Mouse (Mus musculus) forebrain, embryonic 11.5 days (tissue): Measurements from ENCODE around the gene Defb21. TPM values are rescaled to one million over a fixed set of nuclear protein-coding genes. Genes with fewer than 3 reads are reported as not detected.

Experiments used
- ATAC-seq: fragments of 200-750 bp; cut with Nextera tagmentation; replicated peaks from 2 replicates; pipeline ENCODE4 v1.8.0; 2017; ENCODE audit warnings: moderate TSS enrichment; ENCODE audit not compliant: low FRiP score
- DNase-seq: peaks from one replicate; pipeline ENCODE4 v3.0.0-alpha.2; 2017; ENCODE audit warnings: low spot score
- H3K27ac ChIP-seq: fragments of 300-500 bp; sonication (generic); 2 replicates; pipeline ENCODE4 v1.5.1; 2014; ENCODE audit warnings: low read depth, low read length
- H3K27me3 ChIP-seq: fragments of 300-500 bp; sonication (generic); 2 replicates; pipeline ENCODE4 v1.6.1; 2014; ENCODE audit warnings: mild to moderate bottlenecking, low read length, mixed read lengths; ENCODE audit not compliant: control insufficient read depth, insufficient read depth
- H3K36me3 ChIP-seq: fragments of 300-500 bp; sonication (generic); 2 replicates; pipeline ENCODE4 v1.6.1; 2014; ENCODE audit warnings: mild to moderate bottlenecking, low read length, moderate library complexity, mixed read lengths; ENCODE audit not compliant: control insufficient read depth, insufficient read depth
- H3K4me1 ChIP-seq: fragments of 300-500 bp; sonication (generic); replicated peaks from 2 replicates; pipeline ENCODE4 v1.6.1; 2014; ENCODE audit warnings: low read length, mixed read lengths; ENCODE audit not compliant: control insufficient read depth, insufficient read depth
- H3K4me2 ChIP-seq: fragments of 300-500 bp; sonication (generic); 2 replicates; pipeline ENCODE4 v1.6.1; 2014; ENCODE audit warnings: low read depth, mild to moderate bottlenecking, low read length, moderate library complexity, mixed read lengths; ENCODE audit not compliant: severe bottlenecking
- H3K4me3 ChIP-seq: fragments of 300-500 bp; sonication (generic); 2 replicates; pipeline ENCODE4 v1.5.1; 2014; ENCODE audit warnings: low read depth, low read length
- H3K9ac ChIP-seq: fragments of 300-500 bp; sonication (generic); 2 replicates; pipeline ENCODE4 v1.6.1; 2014; ENCODE audit warnings: low read length
- H3K9me3 ChIP-seq: fragments of 300-500 bp; sonication (generic); 2 replicates; pipeline ENCODE4 v1.6.1; 2016; ENCODE audit warnings: low read length, mixed read lengths; ENCODE audit not compliant: control insufficient read depth
- WGBS: fragments of 180-500 bp; shearing (Covaris S2); extraction: QIAGEN DNeasy Blood & Tissue Kit; methylation state at CpG from one replicate; pipeline ENCODE4 v1.1.7; 2014; 5-methylcytosine and 5-hydroxymethylcytosine counted together
- polyA plus RNA-seq: library from polyadenylated mRNA; unstranded; fragments of >200 nt; fragmentation: Nextera tagmentation; extraction: Ambion mirVana; gene quantifications from 2 replicates; pipeline ENCODE4 v1.2.1, GENCODE M21; 2014

Defb21 gene
- polyA plus RNA-seq, 1 experiment from 2014 or later, result not detected

GRCm38 (mm10) chr2:152589021-152589420, 16.5 kb downstream of the Defb21 start:
- Histone ChIP-seq H3K9me3 (no peaks in the 10 kb centered on the region), H3K9ac (no peak overlapping the region), H3K27me3 (no peaks in the 10 kb centered on the region), H3K27ac (no peak overlapping the region), H3K4me1 (no peaks in the 10 kb centered on the region), H3K4me2 (no peak overlapping the region), H3K4me3 (no peak overlapping the region), H3K36me3 (no peaks in the 10 kb centered on the region)
- ATAC-seq (no peak), DNase-seq (no peak)
- WGBS, result 34% methylated on average over 6 of the region's 6 CpGs

GRCm38 (mm10) chr2:152599299-152599698, 26.8 kb downstream of the Defb21 start, which contains the start of gene Defb45:
Gene Defb45, minus strand, starts transcription at chr2:152599399.
- no peak for DNase-seq

GRCm38 (mm10) chr2:152600076-152600475, 27.5 kb downstream of the Defb21 start:
- 94% methylated on average over 6 of the region's 6 CpGs for WGBS
- no peaks in the 10 kb centered on the region for H3K4me1 ChIP-seq
- H3K27ac ChIP-seq, result no peak overlapping the region
- no peaks in the 10 kb centered on the region for H3K9me3 ChIP-seq
- H3K4me2 ChIP-seq, result no peak overlapping the region
- no peak overlapping the region for H3K4me3 ChIP-seq
- ATAC-seq (no peak), DNase-seq (no peak)
- H3K27me3 ChIP-seq, result no peaks in the 10 kb centered on the region
- no peak overlapping the region for H3K9ac ChIP-seq
- H3K36me3 ChIP-seq, result no peaks in the 10 kb centered on the region

More at GRCm38 (mm10) chr2:152599299-152599698, 26.8 kb downstream of the Defb21 start, which contains the start of gene Defb45:
- Histone ChIP-seq H3K27me3 (no peaks in the 10 kb centered on the region), H3K4me2 (no peak within 1 kb of the TSS), H3K4me3 (no peak within 1 kb of the TSS), H3K36me3 (no peaks in the 10 kb centered on the region), H3K27ac (no peak within 1 kb of the TSS), H3K9ac (no peak within 1 kb of the TSS), H3K4me1 (no peaks in the 10 kb centered on the region), H3K9me3 (no peaks in the 10 kb centered on the region)
- no peak for ATAC-seq
- 73% methylated on average over 7 of the region's 7 CpGs for WGBS

- no peaks in the 10 kb centered on the region for H3K27me3 ChIP-seq
- H3K9ac ChIP-seq, result no peak overlapping the region
- no peaks in the 10 kb centered on the region for H3K4me1 ChIP-seq
- H3K4me3 ChIP-seq, result no peak overlapping the region
- no peak for DNase-seq
- no peaks in the 10 kb centered on the region for H3K9me3 ChIP-seq
- no peak for ATAC-seq
- 73% methylated on average over 4 of the region's 4 CpGs for WGBS
- no peak overlapping the region for H3K27ac ChIP-seq
- H3K36me3 ChIP-seq, result no peaks in the 10 kb centered on the region
- no peak overlapping the region for H3K4me2 ChIP-seq
These were observed 28.9 kb downstream of the Defb21 start for GRCm38 (mm10) chr2:152601275-152601960.

GRCm38 (mm10) chr2:152604057-152604456, 31.5 kb downstream of the Defb21 start, which contains the start of gene Defb36:
Gene Defb36, plus strand, starts transcription at chr2:152604327.
- no peak within 1 kb of the TSS for H3K27ac ChIP-seq
- 82% methylated on average over 15 of the region's 15 CpGs for WGBS
- H3K4me3 ChIP-seq, result no peak within 1 kb of the TSS
- H3K9me3 ChIP-seq, result no peaks in the 10 kb centered on the region
- no peaks in the 10 kb centered on the region for H3K4me1 ChIP-seq
- no peak within 1 kb of the TSS for H3K4me2 ChIP-seq
- no peaks in the 10 kb centered on the region for H3K36me3 ChIP-seq
- no peaks in the 10 kb centered on the region for H3K27me3 ChIP-seq
- ATAC-seq, result no peak
- no peak within 1 kb of the TSS for H3K9ac ChIP-seq
- DNase-seq, result peak; percentile 57

GRCm38 (mm10) chr2:152607746-152608145, 35.2 kb downstream of the Defb21 start:
- no peak for ATAC-seq
- WGBS, result 81% methylated on average over 6 of the region's 6 CpGs
- no peaks in the 10 kb centered on the region for H3K9me3 ChIP-seq
- no peak overlapping the region for H3K27ac ChIP-seq
- DNase-seq, result no peak
- no peak overlapping the region for H3K9ac ChIP-seq
- H3K4me1 ChIP-seq, result no peaks in the 10 kb centered on the region
- H3K36me3 ChIP-seq, result no peaks in the 10 kb centered on the region
- no peak overlapping the region for H3K4me3 ChIP-seq
- H3K4me2 ChIP-seq, result no peak overlapping the region
- no peaks in the 10 kb centered on the region for H3K27me3 ChIP-seq

- DNase-seq (no peak), ATAC-seq (no peak)
- WGBS, result 96% methylated on average over 1 of the region's 1 CpGs
- Histone ChIP-seq H3K9ac (no peak overlapping the region), H3K4me2 (no peak overlapping the region), H3K4me3 (no peak overlapping the region), H3K27me3 (no peaks in the 10 kb centered on the region), H3K9me3 (no peaks in the 10 kb centered on the region), H3K27ac (no peak overlapping the region), H3K4me1 (no peaks in the 10 kb centered on the region), H3K36me3 (no peaks in the 10 kb centered on the region)
These were observed 36.2 kb downstream of the Defb21 start for GRCm38 (mm10) chr2:152608719-152609118.

- Histone ChIP-seq H3K9me3 (no peaks in the 10 kb centered on the region), H3K4me1 (no peaks in the 10 kb centered on the region), H3K36me3 (no peaks in the 10 kb centered on the region), H3K4me3 (no peak overlapping the region), H3K9ac (no peak overlapping the region), H3K4me2 (no peak overlapping the region), H3K27me3 (no peaks in the 10 kb centered on the region), H3K27ac (no peak overlapping the region)
- ATAC-seq (0 out of 2 replicates have a peak, but pooled peaks have one; percentile 27), DNase-seq (peak; percentile 57)
- 29% methylated on average over 8 of the region's 8 CpGs for WGBS
These were observed 39.6 kb downstream of the Defb21 start for GRCm38 (mm10) chr2:152612193-152612592.

GRCm38 (mm10) chr2:152615563-152615962, 43.0 kb downstream of the Defb21 start:
- no peak overlapping the region for H3K4me3 ChIP-seq
- H3K9ac ChIP-seq, result no peak overlapping the region
- H3K27me3 ChIP-seq, result no peaks in the 10 kb centered on the region
- no peaks in the 10 kb centered on the region for H3K36me3 ChIP-seq
- no peak overlapping the region for H3K27ac ChIP-seq
- no peaks in the 10 kb centered on the region for H3K4me1 ChIP-seq
- peak; percentile 61 for DNase-seq
- H3K4me2 ChIP-seq, result no peak overlapping the region
- peak; percentile 65 for ATAC-seq
- WGBS, result 12% methylated on average over 7 of the region's 7 CpGs
- no peaks in the 10 kb centered on the region for H3K9me3 ChIP-seq
